8 mouse cellular contexts compared by ENCODE assay signal in genomic region chr4:31824518-31825437, GRCm38 (mm10).
A peak's percentile ranks its signal among the peaks of the same experiment; 100 is the strongest.
DNase-seq lines count a peak whose midpoint lies in the region; ATAC-seq lines count a peak whose summit lies in the region.

No protein-coding gene starts in this region.

- H3K9me3 ChIP-seq in heart, embryonic 11.5 days (replicated peaks; ENCODE audit: control insufficient read depth, low read length): no peaks in the 10 kb centered on the region
- H3K9me3 ChIP-seq in liver, embryonic 12.5 days (replicated peaks): 0 out of 2 replicates have a peak, but pooled peaks cover 15% of the 10 kb centered on the region

- H3K9ac ChIP-seq in heart, embryonic 11.5 days (ENCODE audit: low read depth, low read length): no peak overlapping the region
- H3K9ac ChIP-seq in liver, embryonic 12.5 days: no peak overlapping the region

- no peaks in the 10 kb centered on the region for H3K27me3 ChIP-seq in heart, embryonic 11.5 days (ENCODE audit: control insufficient read depth, insufficient read depth, low read length)
- H3K27me3 ChIP-seq in liver, embryonic 12.5 days (replicated peaks): no peaks in the 10 kb centered on the region

- no peak overlapping the region for H3K27ac ChIP-seq in heart, embryonic 11.5 days (ENCODE audit: low read depth, low read length)
- H3K27ac ChIP-seq in liver, embryonic 12.5 days: no peak overlapping the region

- WGBS in heart, embryonic 11.5 days (ENCODE audit: insufficient replicate concordance): 40% methylated on average over 14 of the region's 14 CpGs
- 66% methylated on average over 14 of the region's 14 CpGs for WGBS in liver, embryonic 12.5 days (ENCODE audit: insufficient replicate concordance)

- H3K4me2 ChIP-seq in heart, embryonic 11.5 days: peak overlapping the region; percentile 51
- H3K4me2 ChIP-seq in liver, embryonic 12.5 days: peak overlapping the region; percentile 33; the same call in 1 of the 2 replicates

- H3K4me1 ChIP-seq in heart, embryonic 11.5 days (ENCODE audit: control insufficient read depth, insufficient read depth, low read length): peaks cover 11% of the 10 kb centered on the region; the same call in 1 of the 2 replicates
- no peaks in the 10 kb centered on the region for H3K4me1 ChIP-seq in liver, embryonic 12.5 days

- no peak for ATAC-seq in heart, embryonic 11.5 days (replicated peaks; ENCODE audit: insufficient number of reproducible peaks, low FRiP score, low TSS enrichment)
- ATAC-seq in hematopoietic stem cell, adult 5-6 weeks (replicated peaks in 1 of 2; ENCODE audit: insufficient read depth in 1 of 2, low FRiP score in 2 of 2, low TSS enrichment in 1 of 2, low read depth in 1 of 2, poor library complexity in 2 of 2, severe bottlenecking in 2 of 2): peak; percentile 39 to 49; a peak in 2 of 4 replicates
- ATAC-seq in liver, embryonic 12.5 days: no peak
- ATAC-seq in monocyte, adult 5-6 weeks (replicated peaks; ENCODE audit: insufficient number of reproducible peaks, low FRiP score, low TSS enrichment, poor library complexity, severe bottlenecking): no peak

- no peak for DNase-seq in heart, adult 9 months (ENCODE audit: low spot score in 2 of 2)
- peak; percentile 21 for DNase-seq in ZHBTc4 (ENCODE audit: low read depth, low spot score)
- DNase-seq in frontal cortex, postnatal 10 days (ENCODE audit: low spot score in 2 of 2): no peak
- no peak for DNase-seq in layer of hippocampus, adult 18-20 months (ENCODE audit: low spot score in 2 of 2)

- no peaks in the 10 kb centered on the region for H3K36me3 ChIP-seq in heart, embryonic 11.5 days (ENCODE audit: control insufficient read depth, insufficient read depth, low read length)
- H3K36me3 ChIP-seq in liver, embryonic 12.5 days: no peaks in the 10 kb centered on the region

- peak overlapping the region; percentile 2 for H3K4me3 ChIP-seq in heart, embryonic 11.5 days (ENCODE audit: low read depth, low read length)
- H3K4me3 ChIP-seq in liver, embryonic 12.5 days: no peak overlapping the region

Comparison
In these comparisons a context has a peak if more than half of its experiments do, and no peak if none do; other contexts are left out.
1. ATAC-seq: peak in hematopoietic stem cell, adult 5-6 weeks (2 of 2); none in heart, embryonic 11.5 days (single experiment), liver, embryonic 12.5 days (single experiment) and monocyte, adult 5-6 weeks (single experiment).